Mouse (Mus musculus): ENCODE results near the gene Cntnap2. TPM values are rescaled to one million over a fixed set of nuclear protein-coding genes. Genes with fewer than 3 reads are reported as not detected.

Gene Cntnap2
- total and polyA plus RNA-seq, 3 experiments: 0.02 TPM; not detected in 2

DNA sequence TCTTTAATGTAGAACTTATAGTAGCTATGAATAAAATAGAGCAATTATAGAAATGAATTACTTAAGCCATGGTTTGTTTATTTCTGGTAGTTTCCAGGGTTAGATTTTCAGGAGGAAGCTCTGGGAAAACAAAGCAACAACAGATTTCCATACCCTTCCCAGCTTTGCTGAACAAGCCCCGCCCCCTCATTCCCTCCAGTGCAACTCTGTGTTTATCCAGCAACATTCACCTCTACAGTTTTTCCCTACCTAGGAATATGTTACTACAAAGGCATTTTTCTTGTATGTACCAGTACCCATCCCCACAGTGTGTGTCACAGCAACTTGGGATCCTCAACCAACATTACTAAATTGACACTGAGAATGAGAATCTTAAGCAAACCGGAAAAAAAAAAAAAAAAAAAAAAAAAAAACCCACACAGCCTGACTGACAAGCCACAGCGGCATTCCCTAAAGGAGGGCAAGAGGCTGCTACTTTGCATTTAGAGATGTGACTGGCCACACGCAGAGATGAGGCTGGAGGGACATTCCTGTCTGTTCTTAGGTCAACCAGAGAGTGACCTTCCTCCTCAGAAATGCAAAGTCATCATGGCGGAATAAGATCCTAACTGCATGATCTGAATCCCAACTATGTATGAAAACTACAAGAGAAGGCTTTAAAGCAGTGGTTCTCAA, 2260.3 kb downstream of the Cntnap2 start:
- intact Hi-C loops (cut with DNase I): loop anchor here (10.0 kb wide), 1 partner anchor 135 kb away; the partner anchor contains the start of gene Cul1
- WGBS: 45% methylated on average over 5 of the region's 5 CpGs
- no peak overlapping the region for H3K9ac ChIP-seq (ENCODE audit: low read depth, low read length)
- no peaks in the 10 kb centered on the region for H3K79me2 ChIP-seq (replicated peaks; ENCODE audit: control insufficient read depth, insufficient read depth, low read length)
- no peak for DNase-seq
- TF ChIP-seq EP300 (IDR thresholded peaks at IDR 0.05; ENCODE audit: insufficient read depth, low read depth, low read length): no peak
- TF ChIP-seq CTCF (IDR thresholded peaks at IDR 0.05): no peak
- no peak for TF ChIP-seq POLR2A (IDR thresholded peaks at IDR 0.05; ENCODE audit: insufficient read depth, low read depth, low read length)
- H3K4me1 ChIP-seq (ENCODE audit: control insufficient read depth, insufficient read depth, low read length): 0 out of 2 replicates have a peak, but pooled peaks cover 1% of the 10 kb centered on the region
- no peak overlapping the region for H3K27ac ChIP-seq
- no peak overlapping the region for H3K4me3 ChIP-seq
- H3K27me3 ChIP-seq (ENCODE audit: control insufficient read depth, insufficient read depth, low read length): no peaks in the 10 kb centered on the region
- H3K36me3 ChIP-seq (ENCODE audit: control insufficient read depth, insufficient read depth, low read length): no peaks in the 10 kb centered on the region

DNA sequence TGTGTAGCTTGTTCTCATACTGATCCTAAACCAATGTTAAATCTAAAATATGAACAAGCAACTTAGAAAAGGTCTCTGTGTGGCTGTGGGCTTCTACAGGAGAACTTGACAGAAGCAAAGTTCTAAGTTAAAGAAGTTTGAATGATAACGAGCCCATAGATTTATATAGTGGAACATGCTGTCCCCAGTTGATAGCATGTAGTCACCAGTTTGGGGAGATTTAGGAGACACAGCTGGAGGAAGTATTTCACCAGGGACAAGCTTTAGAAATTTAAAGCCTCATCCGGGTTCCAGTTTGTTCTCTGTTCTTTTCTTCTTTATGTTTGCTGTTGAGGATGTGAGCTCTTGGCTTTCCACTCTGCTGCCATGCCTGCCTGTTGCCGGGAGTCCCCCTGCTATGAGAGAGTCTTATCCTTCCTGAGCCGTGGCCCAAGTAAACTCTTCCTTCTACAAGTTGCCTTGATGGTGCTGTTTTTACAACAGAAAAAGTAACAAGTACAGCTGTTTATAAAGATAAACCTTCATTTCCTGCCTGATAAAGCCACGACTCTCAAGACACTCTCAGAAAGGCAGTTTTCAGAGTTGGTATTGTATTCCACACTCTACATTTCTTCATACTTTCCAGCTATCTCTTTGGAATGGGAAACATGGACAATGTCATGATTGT, 2264.1 kb downstream of the Cntnap2 start:
- 40% methylated on average over 5 of the region's 5 CpGs for WGBS

GRCm38 (mm10) chr6:47323886-47324285, 2264.7 kb downstream of the Cntnap2 start:
- H3K4me3 ChIP-seq: no peak overlapping the region
- no peak overlapping the region for H3K27ac ChIP-seq
- no peaks in the 10 kb centered on the region for H3K36me3 ChIP-seq (ENCODE audit: control insufficient read depth, insufficient read depth, low read length)
- intact Hi-C loops (cut with DNase I): no loop called here
- H3K79me2 ChIP-seq (replicated peaks; ENCODE audit: control insufficient read depth, insufficient read depth, low read length): no peaks in the 10 kb centered on the region
- DNase-seq: no peak
- H3K27me3 ChIP-seq (ENCODE audit: control insufficient read depth, insufficient read depth, low read length): no peaks in the 10 kb centered on the region
- 46% methylated on average over 5 of the region's 5 CpGs for WGBS
- TF ChIP-seq POLR2A (IDR thresholded peaks at IDR 0.05; ENCODE audit: insufficient read depth, low read depth, low read length): no peak
- TF ChIP-seq CTCF (IDR thresholded peaks at IDR 0.05): no peak
- no peak for TF ChIP-seq EP300 (IDR thresholded peaks at IDR 0.05; ENCODE audit: insufficient read depth, low read depth, low read length)
- no peak overlapping the region for H3K9ac ChIP-seq (ENCODE audit: low read depth, low read length)
- H3K4me1 ChIP-seq (ENCODE audit: control insufficient read depth, insufficient read depth, low read length): 0 out of 2 replicates have a peak, but pooled peaks cover under 1% of the 10 kb centered on the region

More for the DNA sequence above, 2264.1 kb downstream of the Cntnap2 start:
- intact Hi-C loops (cut with DNase I): no loop called here
- TF ChIP-seq POLR2A (IDR thresholded peaks at IDR 0.05; ENCODE audit: insufficient read depth, low read depth, low read length): no peak
- TF ChIP-seq EP300 (IDR thresholded peaks at IDR 0.05; ENCODE audit: insufficient read depth, low read depth, low read length): no peak
- no peaks in the 10 kb centered on the region for H3K27me3 ChIP-seq (ENCODE audit: control insufficient read depth, insufficient read depth, low read length)
- no peaks in the 10 kb centered on the region for H3K79me2 ChIP-seq (replicated peaks; ENCODE audit: control insufficient read depth, insufficient read depth, low read length)
- H3K4me3 ChIP-seq: no peak overlapping the region
- no peak for DNase-seq
- no peak overlapping the region for H3K9ac ChIP-seq (ENCODE audit: low read depth, low read length)
- no peak overlapping the region for H3K27ac ChIP-seq
- no peaks in the 10 kb centered on the region for H3K36me3 ChIP-seq (ENCODE audit: control insufficient read depth, insufficient read depth, low read length)
- H3K4me1 ChIP-seq (ENCODE audit: control insufficient read depth, insufficient read depth, low read length): 0 out of 2 replicates have a peak, but pooled peaks cover 1% of the 10 kb centered on the region

DNA sequence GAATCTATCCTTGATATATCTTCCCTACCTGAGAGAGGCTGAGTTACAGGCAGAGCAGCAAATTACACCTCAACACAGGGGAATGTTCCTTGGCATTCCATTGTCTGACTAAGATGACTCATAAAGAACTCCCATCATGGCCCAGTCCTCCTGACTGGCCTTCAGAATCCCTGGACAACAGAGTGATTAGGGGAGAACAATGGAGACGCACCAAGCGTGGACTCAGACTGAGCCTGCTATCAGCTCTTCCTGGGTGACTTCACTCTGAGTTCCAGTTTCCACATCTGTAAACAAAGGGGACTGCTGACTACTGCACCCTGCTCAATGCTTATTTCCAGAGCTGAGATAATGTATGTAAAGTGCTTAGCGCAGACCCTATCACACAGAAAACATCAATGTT, 2269.1 kb downstream of the Cntnap2 start:
- no peak for DNase-seq
- WGBS: 53% methylated on average over 3 of the region's 3 CpGs
- Histone ChIP-seq H3K4me1 (ENCODE audit: control insufficient read depth, insufficient read depth, low read length) (no peaks in the 10 kb centered on the region), H3K9ac (ENCODE audit: low read depth, low read length) (no peak overlapping the region), H3K4me3 (no peak overlapping the region), H3K27me3 (ENCODE audit: control insufficient read depth, insufficient read depth, low read length) (no peaks in the 10 kb centered on the region), H3K36me3 (ENCODE audit: control insufficient read depth, insufficient read depth, low read length) (no peaks in the 10 kb centered on the region), H3K79me2 (replicated peaks; ENCODE audit: control insufficient read depth, insufficient read depth, low read length) (no peaks in the 10 kb centered on the region), H3K27ac (no peak overlapping the region)
- TF ChIP-seq CTCF (IDR thresholded peaks at IDR 0.05) (no peak), POLR2A (IDR thresholded peaks at IDR 0.05; ENCODE audit: insufficient read depth, low read depth, low read length) (no peak), EP300 (IDR thresholded peaks at IDR 0.05; ENCODE audit: insufficient read depth, low read depth, low read length) (no peak)
- intact Hi-C loops (cut with DNase I): no loop called here

GRCm38 (mm10) chr6:47329212-47329611, 2270.1 kb downstream of the Cntnap2 start:
- no peaks in the 10 kb centered on the region for H3K79me2 ChIP-seq (replicated peaks; ENCODE audit: control insufficient read depth, insufficient read depth, low read length)
- no peak for DNase-seq
- no peaks in the 10 kb centered on the region for H3K27me3 ChIP-seq (ENCODE audit: control insufficient read depth, insufficient read depth, low read length)
- no peak for TF ChIP-seq EP300 (IDR thresholded peaks at IDR 0.05; ENCODE audit: insufficient read depth, low read depth, low read length)
- no peak for TF ChIP-seq POLR2A (IDR thresholded peaks at IDR 0.05; ENCODE audit: insufficient read depth, low read depth, low read length)
- no peak overlapping the region for H3K4me3 ChIP-seq
- H3K27ac ChIP-seq: no peak overlapping the region
- H3K4me1 ChIP-seq (ENCODE audit: control insufficient read depth, insufficient read depth, low read length): no peaks in the 10 kb centered on the region
- no peaks in the 10 kb centered on the region for H3K36me3 ChIP-seq (ENCODE audit: control insufficient read depth, insufficient read depth, low read length)
- intact Hi-C loops (cut with DNase I): no loop called here
- WGBS: 13% methylated on average over 4 of the region's 4 CpGs
- H3K9ac ChIP-seq (ENCODE audit: low read depth, low read length): no peak overlapping the region

DNA sequence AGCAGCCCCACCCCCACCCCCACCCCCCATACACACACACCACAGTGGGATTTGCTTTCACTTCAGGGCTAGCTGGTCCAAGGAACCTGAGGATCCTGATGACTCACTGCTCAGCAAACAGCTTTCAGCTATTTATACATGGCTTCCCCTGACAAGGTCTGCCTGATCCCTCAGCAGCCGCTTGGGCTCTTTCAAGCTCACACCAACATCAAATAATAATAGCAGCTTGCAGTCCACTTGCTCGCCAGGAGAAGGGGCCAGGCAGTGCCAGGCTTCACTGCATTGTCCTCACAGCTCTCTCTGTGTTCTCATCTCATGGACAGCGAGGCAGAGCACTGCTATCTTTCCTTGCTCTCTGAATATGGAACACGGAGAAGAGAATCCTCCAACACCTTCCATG, 2273.9 kb downstream of the Cntnap2 start:
- H3K4me3 ChIP-seq: no peak overlapping the region
- 33% methylated on average over 4 of the region's 4 CpGs for WGBS
- no peak overlapping the region for H3K9ac ChIP-seq (ENCODE audit: low read depth, low read length)
- no peak for DNase-seq
- H3K27me3 ChIP-seq (ENCODE audit: control insufficient read depth, insufficient read depth, low read length): no peaks in the 10 kb centered on the region
- TF ChIP-seq EP300 (IDR thresholded peaks at IDR 0.05; ENCODE audit: insufficient read depth, low read depth, low read length) (no peak), CTCF (IDR thresholded peaks at IDR 0.05) (no peak), POLR2A (IDR thresholded peaks at IDR 0.05; ENCODE audit: insufficient read depth, low read depth, low read length) (no peak)
- H3K36me3 ChIP-seq (ENCODE audit: control insufficient read depth, insufficient read depth, low read length): no peaks in the 10 kb centered on the region
- no peaks in the 10 kb centered on the region for H3K4me1 ChIP-seq (ENCODE audit: control insufficient read depth, insufficient read depth, low read length)
- H3K79me2 ChIP-seq (replicated peaks; ENCODE audit: control insufficient read depth, insufficient read depth, low read length): no peaks in the 10 kb centered on the region
- no peak overlapping the region for H3K27ac ChIP-seq
- intact Hi-C loops (cut with DNase I): no loop called here

Measured in heart, adult 2 months (tissue).